Mouse (Mus musculus) liver, embryonic 11.5 days (tissue): ENCODE measurements at regions not wholly inside any gene's neighbourhood (a gene's known extent, or its start where the extent isn't known, plus 50 kb on each side); places are given as distances from the start of the nearest gene placed in this dataset.

Experiments used
- ATAC-seq: fragments of 200-750 bp; cut with Nextera tagmentation; replicated peaks from 2 replicates; pipeline ENCODE4 v1.8.0; 2017; ENCODE audit warnings: moderate number of reproducible peaks, mild to moderate bottlenecking, moderate TSS enrichment, moderate library complexity; ENCODE audit not compliant: low FRiP score
- DNase-seq: peaks from one replicate; pipeline ENCODE4 v3.0.0-alpha.2; 2017; ENCODE audit warnings: low spot score
- H3K27ac ChIP-seq: fragments of 300-500 bp; sonication (generic); 2 replicates; pipeline ENCODE4 v1.5.1; 2014; ENCODE audit warnings: mild to moderate bottlenecking, low read depth, low read length, control low read depth
- H3K27me3 ChIP-seq: fragments of 300-500 bp; sonication (generic); replicated peaks from 2 replicates; pipeline ENCODE4 v1.6.1; 2014; ENCODE audit warnings: low read length, mixed read lengths; ENCODE audit not compliant: control insufficient read depth, insufficient read depth
- H3K36me3 ChIP-seq: fragments of 300-500 bp; sonication (generic); 2 replicates; pipeline ENCODE4 v1.6.1; 2014; ENCODE audit warnings: mild to moderate bottlenecking, low read length, moderate library complexity, mixed read lengths; ENCODE audit not compliant: control insufficient read depth, insufficient read depth
- H3K4me1 ChIP-seq: fragments of 300-500 bp; sonication (generic); replicated peaks from 2 replicates; pipeline ENCODE4 v1.6.1; 2014; ENCODE audit warnings: low read length, mixed read lengths; ENCODE audit not compliant: control insufficient read depth, insufficient read depth
- H3K4me2 ChIP-seq: fragments of 300-500 bp; sonication (generic); 2 replicates; pipeline ENCODE4 v1.6.1; 2014; ENCODE audit warnings: mild to moderate bottlenecking, control low read depth, moderate library complexity
- H3K4me3 ChIP-seq: fragments of 300-500 bp; sonication (generic); 2 replicates; pipeline ENCODE4 v1.5.1; 2014; ENCODE audit warnings: low read depth, low read length, control low read depth
- H3K9ac ChIP-seq: fragments of 300-500 bp; sonication (generic); 2 replicates; pipeline ENCODE4 v1.6.1; 2014; ENCODE audit warnings: low read depth, low read length, control low read depth
- H3K9me3 ChIP-seq: fragments of 300-500 bp; sonication (generic); 2 replicates; pipeline ENCODE4 v1.6.1; 2016; ENCODE audit warnings: low read length, inconsistent platforms, mixed read lengths; ENCODE audit not compliant: control insufficient read depth
- WGBS: fragments of 180-500 bp; shearing (Covaris S2); extraction: QIAGEN DNeasy Blood & Tissue Kit; methylation state at CpG from one replicate; pipeline ENCODE4 v1.1.7; 2014; 5-methylcytosine and 5-hydroxymethylcytosine counted together

- H3K4me3 ChIP-seq = no peak overlapping the region
- 74% methylated on average over 5 of the region's 5 CpGs for WGBS
- no peaks in the 10 kb centered on the region for H3K4me1 ChIP-seq
- no peak overlapping the region for H3K9ac ChIP-seq
- H3K27ac ChIP-seq = no peak overlapping the region
- no peaks in the 10 kb centered on the region for H3K9me3 ChIP-seq
- DNase-seq (no peak), ATAC-seq (no peak)
- H3K36me3 ChIP-seq = no peaks in the 10 kb centered on the region
- H3K27me3 ChIP-seq = no peaks in the 10 kb centered on the region; the same call in none of the 2 replicates
- H3K4me2 ChIP-seq = no peak overlapping the region
These were observed 137.2 kb downstream of the 9530068E07Rik start for GRCm38 (mm10) chr11:52533379-52533778.

- no peak for DNase-seq
- WGBS = 53% methylated on average over 13 of the region's 13 CpGs
- ATAC-seq = no peak
- Histone ChIP-seq H3K4me3 (no peak overlapping the region), H3K27ac (no peak overlapping the region), H3K4me2 (no peak overlapping the region), H3K9ac (no peak overlapping the region), H3K27me3 (no peaks in the 10 kb centered on the region; the same call in none of the 2 replicates), H3K4me1 (no peaks in the 10 kb centered on the region), H3K9me3 (no peaks in the 10 kb centered on the region), H3K36me3 (no peaks in the 10 kb centered on the region)
These were observed 138.4 kb downstream of the 9530068E07Rik start for GRCm38 (mm10) chr11:52534586-52534985.

- no peaks in the 10 kb centered on the region for H3K4me1 ChIP-seq
- 67% methylated on average over 2 of the region's 2 CpGs for WGBS
- no peaks in the 10 kb centered on the region; the same call in none of the 2 replicates for H3K27me3 ChIP-seq
- H3K27ac ChIP-seq = no peak overlapping the region
- ATAC-seq (no peak), DNase-seq (no peak)
- H3K4me2 ChIP-seq = no peak overlapping the region
- no peak overlapping the region for H3K9ac ChIP-seq
- no peaks in the 10 kb centered on the region for H3K9me3 ChIP-seq
- H3K4me3 ChIP-seq = no peak overlapping the region
- H3K36me3 ChIP-seq = no peaks in the 10 kb centered on the region
These were observed 140.0 kb downstream of the 9530068E07Rik start for GRCm38 (mm10) chr11:52536211-52536610.

GRCm38 (mm10) chr11:52536841-52537240, 140.6 kb downstream of the 9530068E07Rik start:
- WGBS = 28% methylated on average over 11 of the region's 11 CpGs
- Histone ChIP-seq H3K4me1 (no peaks in the 10 kb centered on the region), H3K36me3 (no peaks in the 10 kb centered on the region), H3K4me2 (no peak overlapping the region), H3K9ac (no peak overlapping the region), H3K9me3 (no peaks in the 10 kb centered on the region), H3K27ac (no peak overlapping the region), H3K4me3 (no peak overlapping the region), H3K27me3 (no peaks in the 10 kb centered on the region; the same call in none of the 2 replicates)
- ATAC-seq = no peak
- no peak for DNase-seq

- 55% methylated on average over 4 of the region's 4 CpGs for WGBS
- no peaks in the 10 kb centered on the region for H3K4me1 ChIP-seq
- H3K27me3 ChIP-seq = no peaks in the 10 kb centered on the region; the same call in none of the 2 replicates
- H3K4me2 ChIP-seq = no peak overlapping the region
- DNase-seq (no peak), ATAC-seq (no peak)
- no peaks in the 10 kb centered on the region for H3K9me3 ChIP-seq
- no peak overlapping the region for H3K9ac ChIP-seq
- H3K4me3 ChIP-seq = no peak overlapping the region
- no peak overlapping the region for H3K27ac ChIP-seq
- H3K36me3 ChIP-seq = no peaks in the 10 kb centered on the region
These were observed 141.7 kb downstream of the 9530068E07Rik start for GRCm38 (mm10) chr11:52537819-52538435.

GRCm38 (mm10) chr11:52541210-52541609, 145.0 kb downstream of the 9530068E07Rik start:
- WGBS = 70% methylated on average over 5 of the region's 5 CpGs
- no peaks in the 10 kb centered on the region; the same call in 1 of the 2 replicates for H3K27me3 ChIP-seq

GRCm38 (mm10) chr11:52551451-52551850, 155.2 kb downstream of the 9530068E07Rik start:
- no peaks in the 10 kb centered on the region for H3K27me3 ChIP-seq
- no peak overlapping the region for H3K27ac ChIP-seq
- H3K4me3 ChIP-seq = no peak overlapping the region
- H3K4me2 ChIP-seq = no peak overlapping the region
- ATAC-seq (no peak), DNase-seq (no peak)
- no peaks in the 10 kb centered on the region for H3K9me3 ChIP-seq
- H3K9ac ChIP-seq = no peak overlapping the region
- no peaks in the 10 kb centered on the region for H3K36me3 ChIP-seq
- WGBS = 59% methylated on average over 5 of the region's 5 CpGs
- H3K4me1 ChIP-seq = no peaks in the 10 kb centered on the region

More at GRCm38 (mm10) chr11:52541210-52541609, 145.0 kb downstream of the 9530068E07Rik start:
- Histone ChIP-seq H3K9me3 (no peaks in the 10 kb centered on the region), H3K4me1 (no peaks in the 10 kb centered on the region), H3K4me2 (no peak overlapping the region), H3K27ac (no peak overlapping the region), H3K4me3 (no peak overlapping the region), H3K36me3 (no peaks in the 10 kb centered on the region), H3K9ac (no peak overlapping the region)
- ATAC-seq = no peak
- no peak for DNase-seq

- no peak overlapping the region for H3K4me2 ChIP-seq
- no peak overlapping the region for H3K4me3 ChIP-seq
- H3K9ac ChIP-seq = no peak overlapping the region
- no peak overlapping the region for H3K27ac ChIP-seq
- H3K27me3 ChIP-seq = no peaks in the 10 kb centered on the region
- WGBS = 77% methylated on average over 4 of the region's 4 CpGs
- DNase-seq (no peak), ATAC-seq (no peak)
- H3K9me3 ChIP-seq = no peaks in the 10 kb centered on the region
- H3K36me3 ChIP-seq = no peaks in the 10 kb centered on the region
- no peaks in the 10 kb centered on the region for H3K4me1 ChIP-seq
These were observed 156.6 kb downstream of the 9530068E07Rik start for GRCm38 (mm10) chr11:52552860-52553259.

GRCm38 (mm10) chr11:52557836-52558235, 161.6 kb downstream of the 9530068E07Rik start:
- Histone ChIP-seq H3K4me1 (no peaks in the 10 kb centered on the region), H3K4me2 (no peak overlapping the region), H3K36me3 (no peaks in the 10 kb centered on the region), H3K27ac (no peak overlapping the region), H3K27me3 (no peaks in the 10 kb centered on the region; the same call in 1 of the 2 replicates), H3K9ac (no peak overlapping the region), H3K9me3 (no peaks in the 10 kb centered on the region), H3K4me3 (no peak overlapping the region)
- ATAC-seq (no peak), DNase-seq (no peak)
- WGBS = 91% methylated on average over 3 of the region's 3 CpGs
